Comparison of ENCODE assay signal across 26 mouse cellular contexts in the genomic region with DNA sequence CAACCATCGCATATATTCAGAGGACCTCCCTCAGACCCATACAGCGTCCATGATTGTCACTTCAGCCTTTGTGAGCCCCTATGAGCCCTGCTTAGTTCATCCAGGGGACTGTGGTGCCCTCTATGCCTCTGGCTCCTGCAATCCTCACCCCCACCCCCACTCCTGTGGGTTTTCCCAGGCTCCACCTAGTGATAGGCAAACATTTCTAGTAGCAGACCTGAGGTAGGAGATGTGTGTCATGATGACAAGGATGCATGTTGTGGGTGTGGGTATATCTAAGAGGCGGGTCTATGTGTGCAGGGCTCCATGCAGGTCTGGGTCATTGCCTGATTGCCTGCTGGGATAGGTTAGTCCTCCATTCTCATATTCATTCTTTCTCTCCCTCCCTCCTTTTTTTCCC. TPM values are rescaled to one million over a fixed set of nuclear protein-coding genes. Genes with fewer than 3 reads are reported as not detected.
"Had no signal": no experiment of that assay in that cellular context is flagged by ENCODE, and none has a peak within 500 bp of the region (broad histone marks: within the 10 kb centered on the region; RNA-seq: fewer than 3 reads in every experiment).

No protein-coding gene starts in this region.

- ATAC-seq: forebrain, embryonic 16.5 days; hindbrain, embryonic 16.5 days; inflammation-experienced regulatory T-cells, adult 6 months; intestine, embryonic 16.5 days had no signal

- DNase-seq: gastrocnemius, adult 2 months; gastrocnemius, postnatal 10 days; gastrocnemius, postnatal 25 days; heart, adult 2 months; heart, postnatal 14 days; heart, postnatal 4 days; kidney, adult 18-20 months; kidney, adult 8-10 months; kidney, postnatal 10 days; kidney, postnatal 4 days; layer of hippocampus, adult 9-11 months; layer of hippocampus, postnatal 36 days; left cerebral cortex, postnatal 4 days had no signal

- H3K9me3 ChIP-seq: heart, embryonic 13.5 days; heart, embryonic 15.5 days; hindbrain, embryonic 10.5 days; hindbrain, embryonic 12.5 days; limb, embryonic 15.5 days had no signal

- H3K4me3 ChIP-seq: gastrocnemius, adult 2 months; heart, adult 2 months; heart, embryonic 13.5 days; heart, embryonic 15.5 days; hindbrain, embryonic 10.5 days; hindbrain, embryonic 12.5 days; limb, embryonic 13.5 days; limb, embryonic 15.5 days had no signal

- H3K4me2 ChIP-seq: heart, embryonic 11.5 days; heart, embryonic 13.5 days; heart, embryonic 15.5 days; hindbrain, embryonic 12.5 days; hindbrain, embryonic 14.5 days; limb, embryonic 13.5 days; limb, embryonic 15.5 days had no signal

- H3K9ac ChIP-seq: heart, embryonic 13.5 days; heart, embryonic 15.5 days; hindbrain, embryonic 12.5 days; hindbrain, embryonic 14.5 days; limb, embryonic 13.5 days; limb, embryonic 15.5 days had no signal

- H3K27me3 ChIP-seq: heart, embryonic 15.5 days had no signal

- H3K27ac ChIP-seq: heart, adult 2 months; heart, embryonic 13.5 days; heart, embryonic 15.5 days; hindbrain, embryonic 10.5 days; hindbrain, embryonic 12.5 days; hindbrain, embryonic 14.5 days; limb, embryonic 13.5 days; limb, embryonic 15.5 days had no signal

- H3K36me3 ChIP-seq: heart, embryonic 13.5 days; heart, embryonic 15.5 days; hindbrain, embryonic 10.5 days; hindbrain, embryonic 12.5 days; limb, embryonic 13.5 days; limb, embryonic 15.5 days had no signal

RNA-seq across cellular contexts. Expression of a gene that starts 6.4 kb away (rescaled TPM):
- total RNA-seq: granulocyte monocyte progenitor cell, adult 5-6 weeks had no signal
